Mouse (Mus musculus) kidney, embryonic 16.5 days (tissue): ENCODE measurements around the gene Ldlrad3. TPM values are rescaled to one million over a fixed set of nuclear protein-coding genes. Genes with fewer than 3 reads are reported as not detected.

Source experiments
- ATAC-seq: fragments of 200-750 bp; cut with Nextera tagmentation; 2 replicates; pipeline ENCODE4 v1.8.0; 2017; ENCODE audit warnings: moderate TSS enrichment; ENCODE audit not compliant: low FRiP score, low TSS enrichment
- H3K27ac ChIP-seq: fragments of 300-500 bp; sonication (generic); 2 replicates; pipeline ENCODE4 v1.5.1; 2014; ENCODE audit warnings: low read length
- H3K27me3 ChIP-seq: fragments of 300-500 bp; sonication (generic); 2 replicates; pipeline ENCODE4 v1.6.1; 2014; ENCODE audit warnings: low read length, control low read depth, mixed read lengths; ENCODE audit not compliant: insufficient read depth
- H3K36me3 ChIP-seq: fragments of 300-500 bp; sonication (generic); 2 replicates; pipeline ENCODE4 v1.6.1; 2014; ENCODE audit warnings: low read length, control low read depth, mixed read lengths; ENCODE audit not compliant: insufficient read depth
- H3K4me1 ChIP-seq: fragments of 300-500 bp; sonication (generic); 2 replicates; pipeline ENCODE4 v1.6.1; 2014; ENCODE audit warnings: low read length, control low read depth, mixed read lengths; ENCODE audit not compliant: insufficient read depth
- H3K4me2 ChIP-seq: fragments of 300-500 bp; sonication (generic); replicated peaks from 2 replicates; pipeline ENCODE4 v1.6.1; 2014; ENCODE audit warnings: low read depth, low read length
- H3K4me3 ChIP-seq: fragments of 300-500 bp; sonication (generic); 2 replicates; pipeline ENCODE4 v1.5.1; 2014; ENCODE audit warnings: mild to moderate bottlenecking, low read length
- H3K9ac ChIP-seq: fragments of 300-500 bp; sonication (generic); replicated peaks from 2 replicates; pipeline ENCODE4 v1.6.1; 2014; ENCODE audit warnings: low read length
- H3K9me3 ChIP-seq: fragments of 300-500 bp; sonication (generic); 2 replicates; pipeline ENCODE4 v1.6.1; 2016; ENCODE audit warnings: low read length, control low read depth
- WGBS: fragments of 180-500 bp; shearing (Covaris S2); extraction: QIAGEN DNeasy Blood & Tissue Kit; methylation state at CpG from one replicate; pipeline ENCODE4 v1.1.7; 2014; 5-methylcytosine and 5-hydroxymethylcytosine counted together
- polyA plus RNA-seq: library from polyadenylated mRNA; unstranded; fragments of >200 nt; fragmentation: Nextera tagmentation; extraction: Ambion mirVana; gene quantifications from 2 replicates; pipeline ENCODE4 v1.2.1, GENCODE M21; 2015

Gene Ldlrad3
- polyA plus RNA-seq, 1 experiment from 2014 or later = 38.3 TPM

DNA sequence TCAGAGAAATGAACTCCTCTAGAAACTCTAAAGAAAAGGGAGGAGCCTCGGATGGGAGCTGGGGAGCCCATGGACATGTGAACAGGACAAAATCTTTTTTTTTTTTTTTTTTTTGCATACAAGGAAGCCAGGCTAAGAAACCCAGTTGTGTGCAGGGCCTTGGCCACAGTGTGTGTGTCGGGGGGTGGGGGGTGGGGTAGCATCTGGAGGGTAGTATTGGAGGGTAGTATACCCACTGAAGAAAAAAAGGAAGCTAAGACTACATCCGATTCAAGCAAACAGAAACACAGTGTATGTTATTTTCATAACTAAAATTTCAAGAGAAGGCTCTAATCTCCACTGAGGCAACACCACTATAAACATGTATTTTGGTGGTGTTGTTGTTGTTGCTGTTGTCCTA is 50.0 kb downstream of the Ldlrad3 start:
- Histone ChIP-seq H3K4me2 (no peak overlapping the region), H3K27me3 (no peaks in the 10 kb centered on the region), H3K9me3 (no peaks in the 10 kb centered on the region), H3K27ac (no peak overlapping the region), H3K4me3 (no peak overlapping the region), H3K4me1 (peaks cover 53% of the 10 kb centered on the region), H3K36me3 (no peaks in the 10 kb centered on the region), H3K9ac (no peak overlapping the region)
- ATAC-seq = no peak
- 87% methylated on average over 3 of the region's 3 CpGs for WGBS

DNA sequence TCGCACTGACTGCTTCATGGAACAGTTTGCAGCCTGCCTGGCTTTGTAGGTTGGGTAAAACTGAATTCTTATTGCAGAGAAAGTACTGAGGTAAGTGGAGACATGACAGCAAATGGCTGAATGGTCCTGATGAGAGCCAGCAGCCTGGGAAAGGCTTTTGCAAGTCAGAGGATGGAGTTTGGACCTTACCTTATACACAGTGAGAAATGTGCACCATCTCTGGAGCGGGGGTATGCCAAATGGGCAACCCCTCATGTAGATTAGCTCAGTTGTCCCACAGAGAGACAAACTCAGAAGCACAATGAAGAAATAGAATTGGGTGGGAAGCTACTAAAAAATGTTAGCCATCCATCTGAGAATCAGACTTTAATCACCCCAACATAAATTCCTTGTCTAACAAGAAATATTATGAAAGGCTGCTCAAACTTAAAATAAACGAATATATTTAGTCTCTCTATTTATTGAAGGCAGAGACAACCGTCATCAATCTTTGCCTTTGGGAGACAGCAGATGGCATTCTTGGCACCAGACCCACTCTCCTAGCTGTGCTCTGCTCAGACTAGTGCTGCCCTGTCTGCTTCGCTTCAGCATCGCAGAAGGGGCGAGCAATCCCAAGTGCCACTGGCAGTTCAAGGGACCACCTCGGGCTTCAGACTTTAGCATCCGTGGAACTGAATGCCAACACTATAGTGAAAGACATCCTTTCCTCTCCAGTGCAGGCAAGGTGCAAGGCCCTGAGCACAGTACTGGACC is 51.5 kb downstream of the Ldlrad3 start:
- no peak overlapping the region; the same call in 1 of the 2 replicates for H3K27ac ChIP-seq
- H3K4me3 ChIP-seq = no peak overlapping the region
- H3K36me3 ChIP-seq = no peaks in the 10 kb centered on the region
- H3K9ac ChIP-seq = no peak overlapping the region
- 74% methylated on average over 9 of the region's 9 CpGs for WGBS
- peaks cover 49% of the 10 kb centered on the region for H3K4me1 ChIP-seq
- no peaks in the 10 kb centered on the region for H3K9me3 ChIP-seq
- H3K27me3 ChIP-seq = no peaks in the 10 kb centered on the region
- ATAC-seq = no peak
- no peak overlapping the region for H3K4me2 ChIP-seq

DNA sequence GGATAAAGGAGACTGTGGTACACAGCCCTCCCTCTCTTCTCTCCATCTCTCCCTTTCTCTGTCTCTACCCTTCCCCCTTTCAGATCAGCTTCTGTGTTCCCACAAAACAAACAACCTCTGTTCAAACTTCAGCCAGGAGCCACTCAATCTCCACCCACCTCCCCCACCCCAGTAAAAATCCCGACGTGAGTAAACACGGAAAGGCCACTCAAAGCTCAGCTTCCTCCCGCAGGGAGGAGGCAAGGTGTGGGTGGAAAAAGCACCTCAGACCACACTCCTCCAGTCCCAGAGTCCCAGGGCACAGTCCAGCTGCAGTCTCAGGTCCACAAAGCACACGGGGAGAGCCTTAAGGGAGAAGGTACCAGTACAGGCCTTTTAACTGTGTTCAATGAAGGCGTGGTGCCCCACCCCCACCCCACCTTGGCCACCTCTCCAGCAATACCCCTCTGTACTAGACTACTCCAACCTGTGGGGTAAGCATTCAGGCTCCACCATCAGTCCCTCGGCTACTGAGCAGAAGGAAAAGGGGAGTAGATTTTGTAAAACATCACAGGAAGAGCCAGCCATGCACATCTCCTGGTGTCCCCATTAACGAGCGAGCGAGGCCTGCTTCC is 53.1 kb downstream of the Ldlrad3 start:
- H3K9ac ChIP-seq = peak overlapping the region; percentile 5; the same call in 1 of the 2 replicates
- peak; percentile 73 for ATAC-seq
- H3K4me3 ChIP-seq = no peak overlapping the region
- no peak overlapping the region for H3K27ac ChIP-seq
- WGBS = 25% methylated on average over 10 of the region's 10 CpGs
- H3K4me2 ChIP-seq = no peak overlapping the region
- peaks cover 37% of the 10 kb centered on the region for H3K4me1 ChIP-seq
- H3K9me3 ChIP-seq = no peaks in the 10 kb centered on the region
- no peaks in the 10 kb centered on the region for H3K27me3 ChIP-seq
- H3K36me3 ChIP-seq = no peaks in the 10 kb centered on the region

DNA sequence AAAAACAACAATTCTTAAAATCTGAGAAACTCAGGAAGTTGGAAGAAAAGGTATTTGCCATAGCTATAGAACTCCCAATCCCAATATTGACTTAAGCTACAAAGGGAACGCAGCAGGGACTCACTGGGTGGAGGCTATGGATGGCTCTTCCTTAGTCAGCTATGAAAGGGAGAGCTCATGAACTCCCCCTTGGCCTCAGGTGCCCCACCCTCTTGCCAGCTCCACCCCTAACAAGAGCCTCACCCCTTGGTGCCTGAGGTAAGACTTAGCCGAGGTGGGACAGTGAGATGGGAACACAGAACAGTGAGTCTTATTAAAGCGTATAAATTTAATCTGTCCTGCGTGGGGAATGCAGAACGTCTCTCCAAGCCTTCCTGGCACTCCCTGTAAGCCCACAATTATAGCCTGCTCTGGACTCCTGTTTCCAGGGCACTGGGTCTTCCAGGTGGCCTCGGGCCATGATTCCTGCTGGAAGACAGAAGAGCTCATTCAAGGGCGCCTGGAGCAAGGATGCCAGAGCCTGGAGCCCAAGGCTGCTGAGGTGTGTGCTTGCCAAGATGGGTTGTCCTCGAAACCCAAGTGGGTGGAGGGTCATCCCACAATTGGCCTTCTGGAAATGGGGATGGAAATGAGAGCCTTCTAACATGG is 55.9 kb downstream of the Ldlrad3 start:
- peaks cover 22% of the 10 kb centered on the region for H3K4me1 ChIP-seq
- 91% methylated on average over 8 of the region's 8 CpGs for WGBS

DNA sequence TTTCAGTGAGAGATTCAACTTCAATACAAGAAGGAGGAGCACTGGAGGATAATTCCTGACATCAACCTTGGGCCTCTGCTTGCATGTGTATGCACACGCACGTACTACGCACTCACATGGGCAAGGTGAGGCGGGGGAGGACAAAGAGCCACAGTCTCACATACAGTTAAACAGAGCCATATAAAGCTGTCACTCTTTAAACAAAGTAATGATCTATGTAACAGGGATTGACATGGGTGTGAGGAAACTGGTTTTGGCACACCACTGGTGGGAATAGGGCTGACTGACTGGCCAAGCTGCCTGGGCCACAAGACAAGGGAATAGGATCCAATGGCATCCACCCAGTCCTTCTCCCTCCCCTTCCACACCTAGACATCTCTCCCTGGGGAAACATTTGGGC is 57.0 kb downstream of the Ldlrad3 start:
- H3K27ac ChIP-seq = no peak overlapping the region
- H3K4me1 ChIP-seq = peaks cover 13% of the 10 kb centered on the region
- H3K9ac ChIP-seq = no peak overlapping the region
- H3K36me3 ChIP-seq = no peaks in the 10 kb centered on the region
- H3K4me2 ChIP-seq = no peak overlapping the region
- no peaks in the 10 kb centered on the region for H3K9me3 ChIP-seq
- H3K4me3 ChIP-seq = no peak overlapping the region
- no peaks in the 10 kb centered on the region for H3K27me3 ChIP-seq
- ATAC-seq = no peak
- WGBS = 87% methylated on average over 4 of the region's 4 CpGs

More for the DNA sequence above, 55.9 kb downstream of the Ldlrad3 start:
- Histone ChIP-seq H3K9me3 (no peaks in the 10 kb centered on the region), H3K27ac (no peak overlapping the region), H3K9ac (no peak overlapping the region), H3K36me3 (no peaks in the 10 kb centered on the region), H3K4me3 (no peak overlapping the region), H3K27me3 (no peaks in the 10 kb centered on the region), H3K4me2 (no peak overlapping the region)
- ATAC-seq = no peak

DNA sequence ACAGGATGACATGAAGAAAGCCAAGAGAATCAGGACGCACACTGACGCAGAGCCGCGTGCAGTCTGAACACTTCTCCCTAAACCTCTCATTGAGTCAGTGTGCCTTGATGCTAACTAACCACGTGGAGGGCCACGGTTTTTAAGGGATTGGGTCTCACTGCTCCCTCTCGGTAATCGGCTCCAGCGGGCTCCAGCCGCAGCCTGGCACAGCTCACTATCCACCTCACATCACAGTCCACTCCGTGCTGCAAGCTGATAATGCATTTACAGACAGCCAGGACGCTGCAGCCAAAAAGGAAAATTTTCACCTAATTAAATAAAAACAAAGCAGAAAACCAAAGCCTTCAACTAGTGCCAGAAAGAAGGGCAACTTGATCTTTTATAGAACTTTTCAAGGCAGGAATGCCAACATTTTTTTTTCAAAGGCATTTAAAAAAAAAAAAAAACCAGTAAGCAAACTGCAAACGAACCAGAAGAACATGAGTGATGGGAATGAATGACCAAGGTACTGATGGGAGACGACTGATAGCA is 57.6 kb downstream of the Ldlrad3 start:
- 73% methylated on average over 14 of the region's 14 CpGs for WGBS
- no peaks in the 10 kb centered on the region for H3K27me3 ChIP-seq
- H3K36me3 ChIP-seq = no peaks in the 10 kb centered on the region
- no peak overlapping the region for H3K4me2 ChIP-seq
- H3K9me3 ChIP-seq = no peaks in the 10 kb centered on the region
- no peak overlapping the region for H3K4me3 ChIP-seq
- H3K27ac ChIP-seq = no peak overlapping the region
- H3K4me1 ChIP-seq = peaks cover 13% of the 10 kb centered on the region
- no peak for ATAC-seq
- H3K9ac ChIP-seq = no peak overlapping the region

DNA sequence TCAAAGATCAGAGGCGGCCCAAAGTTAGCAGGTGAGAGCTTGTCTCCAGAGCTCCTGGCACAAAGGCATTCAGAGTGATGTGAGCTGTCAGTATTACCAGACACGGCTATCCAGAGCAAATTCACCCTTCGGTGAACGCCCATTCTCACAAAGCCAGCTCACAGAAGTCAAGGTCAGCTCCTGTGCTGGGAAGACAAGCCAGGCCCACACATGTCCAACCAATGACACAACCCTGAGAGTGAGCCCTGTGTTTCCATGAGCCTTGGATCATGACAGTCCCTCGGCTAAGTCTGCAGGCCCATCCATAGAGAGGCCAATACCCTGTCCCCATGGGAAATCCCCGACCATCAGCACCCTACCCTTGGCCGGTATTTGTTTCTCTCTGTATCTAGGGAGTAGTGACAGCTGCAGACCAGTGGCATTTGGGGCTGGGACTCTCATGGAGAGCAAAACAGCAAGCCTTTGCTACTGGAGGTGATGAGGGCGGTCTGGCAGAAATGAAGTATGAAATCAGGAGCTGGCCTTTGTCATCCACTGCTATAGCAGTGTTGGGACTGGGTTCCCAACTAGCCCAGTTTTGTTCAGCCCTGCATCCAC is 58.3 kb downstream of the Ldlrad3 start:
- H3K9me3 ChIP-seq = no peaks in the 10 kb centered on the region
- 80% methylated on average over 8 of the region's 8 CpGs for WGBS
- H3K4me2 ChIP-seq = no peak overlapping the region
- no peak for ATAC-seq
- H3K4me3 ChIP-seq = no peak overlapping the region
- H3K27me3 ChIP-seq = no peaks in the 10 kb centered on the region
- H3K4me1 ChIP-seq = peaks cover 7% of the 10 kb centered on the region
- no peaks in the 10 kb centered on the region for H3K36me3 ChIP-seq
- H3K27ac ChIP-seq = no peak overlapping the region
- H3K9ac ChIP-seq = no peak overlapping the region

DNA sequence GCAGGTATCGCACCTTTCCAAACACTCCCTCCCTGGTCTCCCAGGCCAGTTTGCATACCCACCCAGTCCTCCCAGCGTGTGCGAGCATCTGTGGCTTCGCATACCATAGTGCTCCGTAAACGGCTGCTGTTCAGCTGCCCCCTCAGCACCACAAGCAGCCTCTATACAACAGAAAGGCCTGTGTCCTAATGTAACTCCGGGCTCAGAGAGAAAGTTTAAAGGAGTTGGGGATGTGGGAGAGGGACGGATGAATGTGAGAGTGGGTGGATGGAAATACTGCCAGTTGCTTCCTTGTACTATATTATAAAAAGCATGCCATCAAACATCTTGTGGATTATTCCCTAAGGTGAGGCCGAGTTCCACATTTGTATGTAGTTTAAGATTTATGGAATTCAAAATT is 59.0 kb downstream of the Ldlrad3 start:
- no peak overlapping the region for H3K9ac ChIP-seq
- ATAC-seq = no peak
- H3K4me2 ChIP-seq = no peak overlapping the region
- H3K27ac ChIP-seq = no peak overlapping the region
- no peaks in the 10 kb centered on the region for H3K9me3 ChIP-seq
- H3K36me3 ChIP-seq = no peaks in the 10 kb centered on the region
- H3K27me3 ChIP-seq = no peaks in the 10 kb centered on the region
- peaks cover 6% of the 10 kb centered on the region; the same call in 1 of the 2 replicates for H3K4me1 ChIP-seq
- H3K4me3 ChIP-seq = no peak overlapping the region
- WGBS = 80% methylated on average over 9 of the region's 9 CpGs

DNA sequence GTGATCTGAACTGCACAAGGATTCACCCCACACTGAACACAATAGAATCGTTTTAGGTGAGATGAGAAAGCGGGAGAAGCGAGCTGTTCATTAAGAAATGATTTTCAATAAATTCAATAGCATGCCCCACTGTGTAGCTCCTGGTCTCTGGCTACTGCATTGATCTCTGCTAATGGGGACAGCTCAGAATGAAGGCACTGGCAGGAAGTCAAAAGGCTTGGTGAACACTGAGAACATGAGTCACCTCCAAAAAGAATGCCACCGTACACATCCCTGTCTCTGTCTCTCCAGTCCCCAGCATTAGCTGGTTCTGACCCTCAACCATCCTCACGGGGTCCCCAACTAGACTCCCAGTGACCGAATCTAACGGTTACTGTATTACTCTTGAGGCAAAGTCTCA is 60.1 kb downstream of the Ldlrad3 start:
- no peaks in the 10 kb centered on the region for H3K9me3 ChIP-seq
- peaks cover 12% of the 10 kb centered on the region for H3K4me1 ChIP-seq
- WGBS = 91% methylated on average over 7 of the region's 7 CpGs
- no peaks in the 10 kb centered on the region for H3K27me3 ChIP-seq
- no peak overlapping the region for H3K27ac ChIP-seq
- no peaks in the 10 kb centered on the region for H3K36me3 ChIP-seq
- no peak for ATAC-seq
- H3K9ac ChIP-seq = no peak overlapping the region
- H3K4me2 ChIP-seq = no peak overlapping the region
- no peak overlapping the region for H3K4me3 ChIP-seq
